Mouse (Mus musculus) midbrain, embryonic 10.5 days (tissue): ENCODE results near the gene Fstl1. TPM values are rescaled to one million over a fixed set of nuclear protein-coding genes. Genes with fewer than 3 reads are reported as not detected.

Experiments used
- polyA plus RNA-seq: library from polyadenylated mRNA; unstranded; fragments of >200 nt; fragmentation: Nextera tagmentation; extraction: Ambion mirVana; gene quantifications from 2 replicates; pipeline ENCODE4 v1.2.1, GENCODE M21; 2016

Gene Fstl1
- polyA plus RNA-seq, 1 experiment from 2014 or later, result 168 TPM

Other genes with a start within 250 kb of the Fstl1 start
- gene Gtf2e1, start 237.1 kb upstream of the Fstl1 start, polyA plus RNA-seq, result 55.2 and 59.9 TPM in 2 replicates
- gene Rabl3, start 237.0 kb upstream of the Fstl1 start, polyA plus RNA-seq, result 45.9 and 48.4 TPM in 2 replicates
- gene Hgd, start 196.7 kb upstream of the Fstl1 start, polyA plus RNA-seq, result 0.21 and 0.31 TPM in 2 replicates
- 46.2 and 50.9 TPM in 2 replicates for gene Ndufb4, start 122.4 kb upstream of the Fstl1 start, polyA plus RNA-seq
- 0.25 and 0.34 TPM in 2 replicates for gene Gm36028, start 84.3 kb downstream of the Fstl1 start, polyA plus RNA-seq
- gene Lrrc58, start 91.5 kb downstream of the Fstl1 start, polyA plus RNA-seq, result 52.5 and 53.3 TPM in 2 replicates
- gene Gpr156, start 139.6 kb downstream of the Fstl1 start, polyA plus RNA-seq, result 2.0 and 3.2 TPM in 2 replicates